Mouse (Mus musculus) MEL (cell line): ENCODE measurements around the gene Dot1l.

Experiments
- CHD2 ChIP-seq: IDR thresholded peaks from 2 replicates; pipeline ENCODE4 v1.6.1; 2011; ENCODE audit warnings: low read length, improper control_type of control experiment
- CTCF ChIP-seq, 3 experiments: IDR thresholded peaks in 2 of 3; conservative IDR thresholded peaks in 1 of 3; 2 replicates each; pipeline ENCODE4 v1.5.1; 2011 to 2012; ENCODE audit warnings: low read length in 3 of 3, low read depth in 2 of 3, mild to moderate bottlenecking in 2 of 3, improper control_type of control experiment in 1 of 3, inconsistent platforms in 1 of 3, mixed read lengths in 1 of 3, moderate library complexity in 1 of 3; ENCODE audit not compliant: control insufficient read depth in 1 of 3, insufficient read depth in 1 of 3, poor library complexity in 1 of 3, severe bottlenecking in 1 of 3
- E2F4 ChIP-seq: IDR thresholded peaks from 2 replicates; pipeline ENCODE4 v1.6.1; 2011; ENCODE audit warnings: low read depth, low read length, improper control_type of control experiment, borderline replicate concordance
- EP300 ChIP-seq, 2 experiments: IDR thresholded peaks; 2 replicates each; pipeline ENCODE4 v1.6.1; 2011; ENCODE audit warnings: improper control_type of control experiment in 2 of 2, low read length in 2 of 2, low read depth in 1 of 2, mild to moderate bottlenecking in 1 of 2
- MAX ChIP-seq: IDR thresholded peaks from 2 replicates; pipeline ENCODE4 v1.6.1; 2011; ENCODE audit warnings: low read length, improper control_type of control experiment
- MAZ ChIP-seq: IDR thresholded peaks from 2 replicates; pipeline ENCODE4 v1.6.1; 2012; ENCODE audit warnings: low read depth, mild to moderate bottlenecking, inconsistent platforms, low read length, improper control_type of control experiment
- NRF1 ChIP-seq: IDR thresholded peaks from 2 replicates; pipeline ENCODE4 v1.6.1; 2014; ENCODE audit warnings: low read depth, mild to moderate bottlenecking, inconsistent platforms, low read length, improper control_type of control experiment, moderate library complexity; ENCODE audit not compliant: poor library complexity, insufficient read depth, severe bottlenecking
- POLR2A ChIP-seq, 2 experiments: IDR thresholded peaks; 2 replicates each; pipeline ENCODE4 v1.6.1; 2011 to 2012; ENCODE audit warnings: low read length in 2 of 2, mild to moderate bottlenecking in 2 of 2, control low read depth in 1 of 2, improper control_type of control experiment in 1 of 2, low read depth in 1 of 2, moderate library complexity in 1 of 2; ENCODE audit not compliant: control insufficient read depth in 1 of 2, insufficient read depth in 1 of 2, poor library complexity in 1 of 2
- TAL1 ChIP-seq: IDR thresholded peaks from 2 replicates; pipeline ENCODE4 v1.6.1; 2012; ENCODE audit warnings: mild to moderate bottlenecking, inconsistent platforms, low read length, moderate library complexity, mixed read lengths
- USF1 ChIP-seq: IDR thresholded peaks from 2 replicates; pipeline ENCODE4 v1.6.1; 2014; ENCODE audit warnings: low read depth, mild to moderate bottlenecking, inconsistent platforms, low read length, improper control_type of control experiment, moderate library complexity
- USF2 ChIP-seq, 2 experiments: IDR thresholded peaks; 2 replicates each; pipeline ENCODE4 v1.6.1; 2011 to 2012; ENCODE audit warnings: improper control_type of control experiment in 2 of 2, low read length in 2 of 2, borderline replicate concordance in 1 of 2, inconsistent platforms in 1 of 2, low read depth in 1 of 2, mild to moderate bottlenecking in 1 of 2; ENCODE audit not compliant: insufficient read depth in 1 of 2

GRCm38 (mm10) chr10:80784871-80785270 lies 29.9 kb downstream of the Dot1l start:
- TF ChIP-seq MAX (no peak), E2F4 (no peak), TAL1 (no peak), MAZ (no peak), CHD2 (no peak), POLR2A (IDR thresholded peaks at IDR 0.05; ENCODE audit: control insufficient read depth in 1 of 2, insufficient read depth in 1 of 2, low read depth in 1 of 2, low read length in 2 of 2, poor library complexity in 1 of 2) (no peak), CTCF (IDR thresholded peaks at IDR 0.05 in 2 of 3, conservative IDR thresholded peaks at IDR 0.05 in 1 of 3; ENCODE audit: control insufficient read depth in 1 of 3, insufficient read depth in 1 of 3, low read depth in 2 of 3, low read length in 3 of 3, poor library complexity in 1 of 3, severe bottlenecking in 1 of 3) (no peak), USF1 (no peak), EP300 (IDR thresholded peaks at IDR 0.05; ENCODE audit: low read depth in 1 of 2, low read length in 2 of 2) (no peak), NRF1 (no peak), USF2 (IDR thresholded peaks at IDR 0.05; ENCODE audit: borderline replicate concordance in 1 of 2, insufficient read depth in 1 of 2, low read depth in 1 of 2, low read length in 2 of 2) (no peak)
